ENCODE assay signal across 10 mouse cellular contexts in genomic region chr6:127708218-127708628, GRCm38 (mm10).
A peak's percentile ranks its signal among the peaks of the same experiment; 100 is the strongest.
DNase-seq lines count a peak whose midpoint lies in the region; ATAC-seq lines count a peak whose summit lies in the region.
"Had no signal": no experiment of that assay in that cellular context is flagged by ENCODE, and none has a peak within 500 bp of the region (broad histone marks: within the 10 kb centered on the region; RNA-seq: fewer than 3 reads in every experiment).

No protein-coding gene starts in this region.

- H3K36me3 ChIP-seq in kidney, embryonic 15.5 days = no peaks in the 10 kb centered on the region
- peaks cover 70% of the 10 kb centered on the region for H3K36me3 ChIP-seq in hindbrain, embryonic 10.5 days
- peaks cover 6% of the 10 kb centered on the region; the same call in 1 of the 2 replicates for H3K36me3 ChIP-seq in midbrain, embryonic 14.5 days (ENCODE audit: control insufficient read depth, insufficient read depth, low read length)

- H3K4me3 ChIP-seq in kidney, embryonic 15.5 days (replicated peaks) = no peak overlapping the region
- no peak overlapping the region for H3K4me3 ChIP-seq in hindbrain, embryonic 10.5 days
- no peak overlapping the region for H3K4me3 ChIP-seq in midbrain, embryonic 14.5 days (replicated peaks; ENCODE audit: low read depth, low read length)

- no peaks in the 10 kb centered on the region for H3K9me3 ChIP-seq in kidney, embryonic 15.5 days (replicated peaks)
- H3K9me3 ChIP-seq in hindbrain, embryonic 10.5 days = no peaks in the 10 kb centered on the region
- no peaks in the 10 kb centered on the region for H3K9me3 ChIP-seq in midbrain, embryonic 14.5 days (ENCODE audit: control insufficient read depth, low read length)

- WGBS in kidney, embryonic 15.5 days = 33% methylated on average over 1 of the region's 1 CpGs
- 60% methylated on average over 1 of the region's 1 CpGs for WGBS in hindbrain, embryonic 10.5 days
- WGBS in midbrain, embryonic 14.5 days = 65% methylated on average over 1 of the region's 1 CpGs

- H3K4me1 ChIP-seq in kidney, embryonic 15.5 days = peaks cover 8% of the 10 kb centered on the region
- peaks cover 23% of the 10 kb centered on the region for H3K4me1 ChIP-seq in hindbrain, embryonic 10.5 days (replicated peaks)
- peaks cover 10% of the 10 kb centered on the region for H3K4me1 ChIP-seq in midbrain, embryonic 14.5 days (ENCODE audit: control insufficient read depth, insufficient read depth, low read length)

- no peaks in the 10 kb centered on the region for H3K27me3 ChIP-seq in kidney, embryonic 15.5 days
- 0 out of 2 replicates have a peak, but pooled peaks cover 6% of the 10 kb centered on the region for H3K27me3 ChIP-seq in hindbrain, embryonic 10.5 days (ENCODE audit: insufficient read depth, poor library complexity, severe bottlenecking)
- H3K27me3 ChIP-seq in midbrain, embryonic 14.5 days (ENCODE audit: control insufficient read depth, insufficient read depth, low read length) = no peaks in the 10 kb centered on the region

- ATAC-seq in kidney, embryonic 15.5 days (replicated peaks; ENCODE audit: low FRiP score) = 0 out of 2 replicates have a peak, but pooled peaks have one; percentile 54
- ATAC-seq in midbrain, embryonic 14.5 days (ENCODE audit: low FRiP score, low TSS enrichment) = no peak

- no peak overlapping the region for H3K9ac ChIP-seq in kidney, embryonic 15.5 days
- no peak overlapping the region for H3K9ac ChIP-seq in midbrain, embryonic 14.5 days (replicated peaks; ENCODE audit: low read length)

- no peak overlapping the region for H3K4me2 ChIP-seq in kidney, embryonic 15.5 days
- no peak overlapping the region for H3K4me2 ChIP-seq in midbrain, embryonic 14.5 days (ENCODE audit: low read length)

- DNase-seq in kidney, postnatal 25 days = no peak
- peak; percentile 46 for DNase-seq in embryo, embryonic 10.5 days (ENCODE audit: low spot score)
- no peak for DNase-seq in hindbrain, embryonic 10.5 days (ENCODE audit: low spot score)
- peak; percentile 50 for DNase-seq in midbrain, embryonic 14.5 days
- no peak for DNase-seq in left cerebral cortex, adult 9 months (ENCODE audit: low spot score in 2 of 2)
- no peak for DNase-seq in adrenal gland, adult (ENCODE audit: inconsistent age in 2 of 2, low spot score in 1 of 2)
- no peak for DNase-seq in cerebellum, postnatal 14 days
- DNase-seq: cerebellum, adult 8-10 months; thymus, postnatal 36 days had no signal

- H3K27ac ChIP-seq in kidney, embryonic 15.5 days = peak overlapping the region; percentile 33; the same call in 1 of the 2 replicates
- peak overlapping the region; percentile 71 for H3K27ac ChIP-seq in hindbrain, embryonic 10.5 days
- no peak overlapping the region; the same call in 1 of the 2 replicates for H3K27ac ChIP-seq in midbrain, embryonic 14.5 days (replicated peaks; ENCODE audit: low read depth, low read length)

Comparison
In these comparisons a context has a peak if more than half of its experiments do, and no peak if none do; other contexts are left out.
1. DNase-seq: peak in embryo, embryonic 10.5 days (single experiment) and midbrain, embryonic 14.5 days (single experiment); none in kidney, postnatal 25 days (0 of 2), hindbrain, embryonic 10.5 days (single experiment), left cerebral cortex, adult 9 months (0 of 2), adrenal gland, adult (0 of 2) and cerebellum, postnatal 14 days (0 of 2).